Mouse (Mus musculus) bone marrow, adult 2 months (tissue): ENCODE data around the gene Aox3. TPM values are rescaled to one million over a fixed set of nuclear protein-coding genes. Genes with fewer than 3 reads are reported as not detected.

ENCODE experiments used
- H3K27ac ChIP-seq: fragments of 200-500 bp; 2 replicates; pipeline ENCODE4 v1.5.1; 2012; ENCODE audit warnings: low read depth, mild to moderate bottlenecking, control low read depth, inconsistent platforms, low read length; ENCODE audit not compliant: control insufficient read depth, poor library complexity, insufficient read depth
- H3K4me1 ChIP-seq: fragments of 200-500 bp; 2 replicates; pipeline ENCODE4 v1.6.1; 2011; ENCODE audit warnings: low read length; ENCODE audit not compliant: control insufficient read depth, insufficient read depth
- H3K4me3 ChIP-seq: fragments of 200-500 bp; replicated peaks from 2 replicates; pipeline ENCODE3; 2011; ENCODE audit warnings: mild to moderate bottlenecking, low read depth, low read length, control low read depth; ENCODE audit not compliant: control insufficient read depth
- CTCF ChIP-seq: fragments of 200-500 bp; IDR thresholded peaks from 2 replicates; pipeline ENCODE4 v1.5.1; 2011; ENCODE audit warnings: low read length, control low read depth; ENCODE audit not compliant: control insufficient read depth, insufficient read depth
- POLR2A ChIP-seq: fragments of 200-500 bp; IDR thresholded peaks from 2 replicates; pipeline ENCODE4 v1.6.1; 2011; ENCODE audit warnings: low read depth, mild to moderate bottlenecking, control low read depth, low read length, borderline replicate concordance; ENCODE audit not compliant: control insufficient read depth
- WGBS: fragments of 180-500 bp; shearing (Covaris S2); methylation state at CpG from one replicate; pipeline ENCODE4 v1.1.7; 2018; 5-methylcytosine and 5-hydroxymethylcytosine counted together
- polyA plus RNA-seq: library from polyadenylated mRNA; stranded (reverse); fragments of >200 nt; gene quantifications from 2 replicates; pipeline ENCODE4 v1.2.4, GENCODE M21; 2011; ENCODE audit warnings: low replicate concordance; ENCODE audit not compliant: missing spikeins, insufficient read depth, insufficient read length

The Aox3 gene
- polyA plus RNA-seq, 1 experiment, result 1.5 TPM

- 60% methylated on average over 12 of the region's 12 CpGs for WGBS
- H3K4me3 ChIP-seq, result no peak overlapping the region
- H3K27ac ChIP-seq, result no peak overlapping the region
- no peaks in the 10 kb centered on the region for H3K4me1 ChIP-seq
- no peak for TF ChIP-seq CTCF
- TF ChIP-seq POLR2A, result no peak
Observed at GRCm38 (mm10) chr1:58072991-58073730, 39.8 kb upstream of the Aox3 start.

GRCm38 (mm10) chr1:58074266-58074665 lies 38.7 kb upstream of the Aox3 start:
- Histone ChIP-seq H3K4me1 (no peaks in the 10 kb centered on the region), H3K4me3 (no peak overlapping the region), H3K27ac (no peak overlapping the region)
- WGBS, result 85% methylated on average over 2 of the region's 2 CpGs
- no peak for TF ChIP-seq POLR2A
- no peak for TF ChIP-seq CTCF

GRCm38 (mm10) chr1:58077882-58078281 lies 35.0 kb upstream of the Aox3 start:
- Histone ChIP-seq H3K4me3 (no peak overlapping the region), H3K27ac (no peak overlapping the region), H3K4me1 (no peaks in the 10 kb centered on the region)
- no peak for TF ChIP-seq CTCF
- no peak for TF ChIP-seq POLR2A

- Histone ChIP-seq H3K4me3 (no peak overlapping the region), H3K27ac (no peak overlapping the region), H3K4me1 (no peaks in the 10 kb centered on the region)
- WGBS, result 79% methylated on average over 7 of the region's 7 CpGs
- no peak for TF ChIP-seq POLR2A
- no peak for TF ChIP-seq CTCF
Observed at GRCm38 (mm10) chr1:58078390-58078789, 34.5 kb upstream of the Aox3 start.

- Histone ChIP-seq H3K27ac (no peak overlapping the region), H3K4me3 (no peak overlapping the region), H3K4me1 (no peaks in the 10 kb centered on the region; the same call in 1 of the 2 replicates)
- WGBS, result 85% methylated on average over 5 of the region's 5 CpGs
- no peak for TF ChIP-seq CTCF
- no peak for TF ChIP-seq POLR2A
Observed at GRCm38 (mm10) chr1:58079689-58080088, 33.2 kb upstream of the Aox3 start.

- H3K27ac ChIP-seq, result no peak overlapping the region
- TF ChIP-seq POLR2A (no peak), CTCF (no peak)
- no peak overlapping the region for H3K4me3 ChIP-seq
- WGBS, result 69% methylated on average over 4 of the region's 4 CpGs
- H3K4me1 ChIP-seq, result no peaks in the 10 kb centered on the region; the same call in 1 of the 2 replicates
Observed at GRCm38 (mm10) chr1:58080446-58080845, 32.5 kb upstream of the Aox3 start.

GRCm38 (mm10) chr1:58081356-58081755 lies 31.6 kb upstream of the Aox3 start:
- WGBS, result 71% methylated on average over 5 of the region's 5 CpGs
- no peak overlapping the region for H3K4me3 ChIP-seq

GRCm38 (mm10) chr1:58089316-58089715 lies 23.6 kb upstream of the Aox3 start:
- no peak overlapping the region for H3K27ac ChIP-seq
- WGBS, result 71% methylated on average over 5 of the region's 5 CpGs
- TF ChIP-seq POLR2A (no peak), CTCF (no peak)
- H3K4me1 ChIP-seq, result no peaks in the 10 kb centered on the region; the same call in 1 of the 2 replicates
- no peak overlapping the region for H3K4me3 ChIP-seq

More at GRCm38 (mm10) chr1:58081356-58081755, 31.6 kb upstream of the Aox3 start:
- H3K27ac ChIP-seq, result no peak overlapping the region
- TF ChIP-seq CTCF, result no peak
- no peak for TF ChIP-seq POLR2A
- no peaks in the 10 kb centered on the region; the same call in 1 of the 2 replicates for H3K4me1 ChIP-seq

GRCm38 (mm10) chr1:58090191-58090590 lies 22.7 kb upstream of the Aox3 start:
- TF ChIP-seq CTCF (no peak), POLR2A (no peak)
- no peaks in the 10 kb centered on the region for H3K4me1 ChIP-seq
- H3K27ac ChIP-seq, result no peak overlapping the region
- 77% methylated on average over 4 of the region's 4 CpGs for WGBS
- H3K4me3 ChIP-seq, result no peak overlapping the region
